Mouse (Mus musculus) small intestine, adult 2 months (tissue): ENCODE results near the gene Nmt1.

Source experiments
- CTCF ChIP-seq: fragments of 200-500 bp; IDR thresholded peaks from 2 replicates; pipeline ENCODE4 v1.5.1; 2012; ENCODE audit warnings: low read depth, mild to moderate bottlenecking, control low read depth, inconsistent platforms, low read length, moderate library complexity, mixed read lengths; ENCODE audit not compliant: insufficient replicate concordance, insufficient read length; ENCODE audit errors: extremely low read depth
- POLR2A ChIP-seq: fragments of 200-500 bp; IDR thresholded peaks from 2 replicates; pipeline ENCODE4 v1.6.1; 2012; ENCODE audit warnings: low read depth, mild to moderate bottlenecking, control low read depth, inconsistent platforms, low read length, moderate library complexity

DNA sequence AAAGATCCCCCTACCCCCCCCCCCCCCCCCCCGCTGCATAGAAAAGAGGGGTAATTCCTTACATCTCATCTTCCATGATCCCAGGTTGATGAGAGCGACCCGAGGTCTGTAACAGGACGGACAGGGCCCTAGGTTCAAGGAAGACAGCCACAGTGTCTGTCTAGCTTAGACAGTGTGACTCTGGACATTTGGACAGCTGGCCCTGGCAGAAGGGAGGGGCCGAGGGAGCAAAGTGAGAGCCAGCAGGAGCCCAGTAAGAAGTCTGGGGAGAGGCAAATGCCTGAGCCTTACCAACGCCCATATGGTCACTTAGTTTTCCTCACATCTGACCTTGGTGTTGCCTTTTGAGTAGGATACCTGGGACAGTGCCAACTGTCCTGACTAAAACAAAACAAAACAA is 42.8 kb upstream of the Nmt1 start:
- TF ChIP-seq CTCF (no peak), POLR2A (no peak)
